Mouse (Mus musculus): Measurements from ENCODE around the gene Npepps.
A peak's percentile ranks its signal among the peaks of the same experiment; 100 is the strongest.

Gene Npepps

GRCm38 (mm10) chr11:97186947-97187763 lies 93.3 kb downstream of the Npepps start:
- peak; percentile 96 for DNase-seq (ENCODE audit: low spot score)

- no peak for DNase-seq (ENCODE audit: low spot score)
Observed at GRCm38 (mm10) chr11:97185704-97186614, 94.5 kb downstream of the Npepps start.

GRCm38 (mm10) chr11:97184875-97185274 lies 95.6 kb downstream of the Npepps start:
- DNase-seq (ENCODE audit: low spot score), result peak; percentile 18

- DNase-seq (ENCODE audit: low spot score), result no peak
Observed at GRCm38 (mm10) chr11:97182446-97182845, 98.0 kb downstream of the Npepps start.

GRCm38 (mm10) chr11:97181061-97181460 lies 99.4 kb downstream of the Npepps start:
- DNase-seq (ENCODE audit: low spot score), result no peak

- DNase-seq (ENCODE audit: low spot score), result no peak
Observed at GRCm38 (mm10) chr11:97178198-97178597, 102.2 kb downstream of the Npepps start.

- peak; percentile 73 for DNase-seq (ENCODE audit: low spot score)
Observed at GRCm38 (mm10) chr11:97176851-97177250, 103.6 kb downstream of the Npepps start.

- DNase-seq (ENCODE audit: low spot score), result no peak
Observed at GRCm38 (mm10) chr11:97175499-97175898, 104.9 kb downstream of the Npepps start.

- DNase-seq (ENCODE audit: low spot score), result no peak
Observed at GRCm38 (mm10) chr11:97160341-97160740, 120.1 kb downstream of the Npepps start.

GRCm38 (mm10) chr11:97156999-97157398 lies 123.4 kb downstream of the Npepps start:
- DNase-seq (ENCODE audit: low spot score), result no peak

All from embryo, embryonic 10.5 days (tissue).